In genomic region chr15:81158517-81159120, GRCm38 (mm10) we compare ENCODE assay signal across 13 mouse cellular contexts. TPM values are rescaled to one million over a fixed set of nuclear protein-coding genes. Genes with fewer than 3 reads are reported as not detected.
A peak's percentile ranks its signal among the peaks of the same experiment; 100 is the strongest.
DNase-seq lines count a peak whose midpoint lies in the region; TF ChIP-seq lines count a peak whose summit lies in the region.
"Had no signal": no experiment of that assay in that cellular context is flagged by ENCODE, and none has a peak within 500 bp of the region (broad histone marks: within the 10 kb centered on the region; RNA-seq: fewer than 3 reads in every experiment).

No protein-coding gene starts in this region.

- TF ChIP-seq CTCF in layer of hippocampus, adult 2 months (conservative IDR thresholded peaks at IDR 0.05), result peak; percentile 45
- TF ChIP-seq CTCF in CH12.LX (conservative IDR thresholded peaks at IDR 0.05 in 1 of 2, IDR thresholded peaks at IDR 0.05 in 1 of 2; ENCODE audit: low read depth in 2 of 2, low read length in 2 of 2), result peak in 1 of 2 experiments; percentile 59; a peak in 2 of 4 replicates

- intact Hi-C loops in gastrocnemius, postnatal 14 days (cut with DNase I; ENCODE audit: low total_unique reads), result no loop called here

- TF ChIP-seq EP300 in CH12.LX (IDR thresholded peaks at IDR 0.05; ENCODE audit: low read length), result no peak

- H3K79me2 ChIP-seq in CH12.LX (replicated peaks; ENCODE audit: control insufficient read depth, extremely low read depth, insufficient read depth, poor library complexity, severe bottlenecking), result no peaks in the 10 kb centered on the region

- no peaks in the 10 kb centered on the region for H3K27me3 ChIP-seq in CH12.LX (replicated peaks)
- H3K27me3 ChIP-seq: midbrain, embryonic 15.5 days; neural tube, embryonic 15.5 days had no signal

- H3K4me3 ChIP-seq in layer of hippocampus, adult 2 months, result no peak overlapping the region
- H3K4me3 ChIP-seq in CH12.LX (replicated peaks in 1 of 3; ENCODE audit: low read depth in 2 of 3, low read length in 2 of 3, poor library complexity in 1 of 3), result no peak overlapping the region
- H3K4me3 ChIP-seq: forebrain, embryonic 10.5 days; midbrain, embryonic 15.5 days; neural tube, embryonic 15.5 days had no signal

- dilution Hi-C loops in CH12.LX (cut with MboI; ENCODE audit: extremely low pct_ligation_motif_present, extremely low pct_unique_long_range_greater_than_20kb, low sequenced_read_pairs), result no loop called here

- H3K9me3 ChIP-seq in CH12.LX (replicated peaks; ENCODE audit: low read length), result no peaks in the 10 kb centered on the region
- H3K9me3 ChIP-seq: forebrain, embryonic 10.5 days; midbrain, embryonic 15.5 days; neural tube, embryonic 15.5 days had no signal

- no peak for TF ChIP-seq POLR2A in CH12.LX (IDR thresholded peaks at IDR 0.05; ENCODE audit: low read depth, low read length)

- peak; percentile 41 for TF ChIP-seq RAD21 in CH12.LX (IDR thresholded peaks at IDR 0.05; ENCODE audit: low read depth, low read length)

- no peak overlapping the region for H3K4me2 ChIP-seq in CH12.LX (ENCODE audit: insufficient read depth, low read depth, poor library complexity, severe bottlenecking)
- H3K4me2 ChIP-seq: midbrain, embryonic 15.5 days; neural tube, embryonic 15.5 days had no signal

- DNase-seq in layer of hippocampus, adult 2 months (ENCODE audit: low spot score in 2 of 2), result no peak
- DNase-seq in layer of hippocampus, adult 8-10 months (ENCODE audit: low spot score in 2 of 2), result no peak
- DNase-seq in CH12.LX (ENCODE audit: extremely low read depth), result no peak
- peak; percentile 50 for DNase-seq in NIH3T3 (ENCODE audit: low read depth)
- peak; percentile 39 for DNase-seq in kidney, postnatal 10 days
- DNase-seq in gastrocnemius, postnatal 14 days, result no peak
- no peak for DNase-seq in layer of hippocampus, adult 9-11 months
- DNase-seq: cerebellum, adult 11 months; gastrocnemius, postnatal 25 days; thymus, postnatal 14 days had no signal

- H3K27ac ChIP-seq in layer of hippocampus, adult 2 months, result peak overlapping the region; percentile 53; the same call in 1 of the 2 replicates
- no peak overlapping the region for H3K27ac ChIP-seq in CH12.LX (ENCODE audit: insufficient read depth, low read depth)
- H3K27ac ChIP-seq: forebrain, embryonic 10.5 days; midbrain, embryonic 15.5 days; neural tube, embryonic 15.5 days had no signal

- H3K9ac ChIP-seq in CH12.LX (ENCODE audit: insufficient read depth, low read depth), result no peak overlapping the region
- H3K9ac ChIP-seq: midbrain, embryonic 15.5 days; neural tube, embryonic 15.5 days had no signal

- peaks cover 8 to 37% of the 10 kb centered on the region in 2 experiments for H3K4me1 ChIP-seq in CH12.LX (ENCODE audit: control insufficient read depth in 1 of 2, insufficient read depth in 2 of 2)
- H3K4me1 ChIP-seq: forebrain, embryonic 10.5 days; midbrain, embryonic 15.5 days had no signal

- H3K36me3 ChIP-seq in CH12.LX (replicated peaks in 1 of 2; ENCODE audit: control insufficient read depth in 1 of 2, insufficient read depth in 1 of 2, low read length in 1 of 2), result peaks cover 0 to 12% of the 10 kb centered on the region in 2 experiments
- H3K36me3 ChIP-seq: forebrain, embryonic 10.5 days; midbrain, embryonic 15.5 days; neural tube, embryonic 15.5 days had no signal

- in situ Hi-C loops in CH12.LX (cut with MboI; ENCODE audit: low pct_ligation_motif_present, low pct_unique_long_range_greater_than_20kb, low sequenced_read_pairs), result loop anchor here (5.0 kb wide), 1 partner anchor 39 kb away; no protein-coding TSS in a partner anchor

TF ChIP-seq in CH12.LX, 34 proteins besides CTCF, POLR2A, EP300 and RAD21:
- TF ChIP-seq SMC3 (IDR thresholded peaks at IDR 0.05; ENCODE audit: low read depth, low read length) (peak; percentile 57), IRF4 (IDR thresholded peaks at IDR 0.05; ENCODE audit: low read depth, low read length) (no peak)

RNA-seq across cellular contexts. Expression of gene Mrtfa, which starts 31.9 kb away (rescaled TPM):
- total RNA-seq in layer of hippocampus, adult 2 months (2021), result 100 to 1,000 TPM; 109 to 115 TPM
- total RNA-seq in layer of hippocampus, adult 8-10 months (2022), result 100 to 1,000 TPM in 1 of 4 experiments, 10 to 100 TPM in 3; 79.9 to 100 (median 95.9) TPM
- total RNA-seq in CH12.LX (2012; rRNA removed) (7.3 and 8.2 TPM in 2 replicates), CH12.LX (2014; rRNA removed) (4.1 and 4.6 TPM in 2 replicates)
- 20.1 and 23.2 TPM in 2 replicates for polyA plus RNA-seq in CH12.LX (2012; ENCODE audit: insufficient read length, low read depth)
- total RNA-seq in gastrocnemius, postnatal 14 days (2021), result 10 to 100 TPM; 17.1 to 37.4 TPM

Comparison
In these comparisons a context has a peak if more than half of its experiments do, and no peak if none do; other contexts are left out.
1. DNase-seq: peak in NIH3T3 (single experiment) and kidney, postnatal 10 days (single experiment); none in layer of hippocampus, adult 2 months (0 of 2), layer of hippocampus, adult 8-10 months (0 of 2), CH12.LX (single experiment), gastrocnemius, postnatal 14 days (single experiment) and layer of hippocampus, adult 9-11 months (single experiment).